Mouse (Mus musculus) megakaryocyte, embryonic 14.5 days (primary cell): ENCODE data around the gene Cox5b.

Source experiments
- FLI1 ChIP-seq: IDR thresholded peaks from 2 replicates; pipeline ENCODE4 v1.6.1; 2012; ENCODE audit warnings: low read length, inconsistent platforms, mixed read lengths
- GATA1 ChIP-seq: IDR thresholded peaks from 3 replicates; pipeline ENCODE4 v1.6.1; 2012; ENCODE audit warnings: mixed read lengths, low read length, inconsistent platforms, borderline replicate concordance

DNA sequence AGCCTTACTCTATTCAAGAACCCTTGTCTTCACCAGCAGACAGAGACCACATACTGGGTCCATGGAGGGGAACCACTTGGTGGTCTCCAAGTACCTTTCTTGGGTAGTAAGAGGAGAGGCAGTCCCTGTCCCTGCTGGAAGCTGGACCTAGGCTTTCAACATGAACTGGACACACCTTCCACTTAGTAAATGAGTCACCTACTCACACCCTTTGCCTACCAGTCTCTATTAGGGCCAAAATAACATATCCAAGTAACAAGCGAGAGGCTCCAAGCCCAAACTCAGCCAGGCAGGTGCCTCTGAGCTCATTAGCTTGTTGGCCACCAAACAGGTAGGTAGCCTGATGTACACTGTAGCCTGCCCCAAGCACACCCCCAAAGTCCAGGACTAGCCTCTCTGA, 17.4 kb downstream of the Cox5b start:
- TF ChIP-seq GATA1 (no peak), FLI1 (no peak)
